Mouse (Mus musculus) G1E (cell line): Measurements from ENCODE around the gene Ntmt1. TPM values are rescaled to one million over a fixed set of nuclear protein-coding genes. Genes with fewer than 3 reads are reported as not detected.

Source experiments
- ATAC-seq: 2 replicates; pipeline ENCODE4 v1.8.0; 2016; ENCODE audit warnings: mild to moderate bottlenecking; ENCODE audit not compliant: insufficient number of reproducible peaks, poor library complexity, low FRiP score, severe bottlenecking; ENCODE audit errors: extremely low read depth
- DNase-seq: peaks from one replicate; pipeline ENCODE4 v3.0.0; 2012; ENCODE audit warnings: low spot score
- H3K27me3 ChIP-seq: 2 replicates; pipeline ENCODE4 v1.6.1; 2012; ENCODE audit warnings: mild to moderate bottlenecking, low read length, inconsistent platforms; ENCODE audit not compliant: insufficient read depth
- H3K36me3 ChIP-seq: replicated peaks from 2 replicates; pipeline ENCODE3; 2012; ENCODE audit warnings: mild to moderate bottlenecking, inconsistent platforms
- H3K4me1 ChIP-seq: 2 replicates; pipeline ENCODE4 v1.6.1; 2012; ENCODE audit warnings: low read depth, low read length, inconsistent platforms, mixed read lengths; ENCODE audit not compliant: insufficient read depth
- H3K4me3 ChIP-seq: 2 replicates; pipeline ENCODE4 v1.5.1; 2012; ENCODE audit warnings: low read depth, mild to moderate bottlenecking, inconsistent platforms, low read length, moderate library complexity, mixed read lengths
- H3K9me3 ChIP-seq: replicated peaks from 2 replicates; pipeline ENCODE4 v1.6.1; 2012; ENCODE audit warnings: inconsistent platforms
- CTCF ChIP-seq: IDR thresholded peaks from 2 replicates; pipeline ENCODE4 v1.5.1; 2012; ENCODE audit warnings: low read depth, low read length, inconsistent platforms, mixed read lengths
- GATA1 ChIP-seq: IDR thresholded peaks from 2 replicates; pipeline ENCODE4 v1.6.1; 2012; ENCODE audit warnings: borderline replicate concordance, low read length, inconsistent platforms, mixed read lengths
- GATA2 ChIP-seq: IDR thresholded peaks from 2 replicates; pipeline ENCODE4 v1.6.1; 2012; ENCODE audit warnings: low read depth, low read length, inconsistent platforms, borderline replicate concordance
- POLR2AphosphoS5 ChIP-seq: IDR thresholded peaks from 2 replicates; pipeline ENCODE4 v1.6.1; 2012; ENCODE audit warnings: low read depth, low read length, inconsistent platforms; ENCODE audit not compliant: insufficient replicate concordance
- TAL1 ChIP-seq: conservative IDR thresholded peaks from 2 replicates; pipeline ENCODE4 v1.6.1; 2012; ENCODE audit warnings: low read depth, low read length, inconsistent platforms, mixed read lengths
- polyA plus RNA-seq: library from polyadenylated mRNA; stranded (reverse); fragments of >175 nt; gene quantifications from 2 replicates; pipeline ENCODE4 v1.2.3, GENCODE M21; 2012
- total RNA-seq, 2 experiments: library from RNA; stranded (forward) in 1 of 2; stranded (reverse) in 1 of 2; fragments of 200-1000 nt in 1 of 2; fragments of >200 nt in 1 of 2; fragmentation: Nextera tagmentation in 1 of 2; gene quantifications; 2 replicates each; pipeline ENCODE4 v1.2.3; 2014 to 2017

The Ntmt1 gene
- total and polyA plus RNA-seq, 3 experiments: 18.9 to 66.9 (median 29.4) TPM

DNA sequence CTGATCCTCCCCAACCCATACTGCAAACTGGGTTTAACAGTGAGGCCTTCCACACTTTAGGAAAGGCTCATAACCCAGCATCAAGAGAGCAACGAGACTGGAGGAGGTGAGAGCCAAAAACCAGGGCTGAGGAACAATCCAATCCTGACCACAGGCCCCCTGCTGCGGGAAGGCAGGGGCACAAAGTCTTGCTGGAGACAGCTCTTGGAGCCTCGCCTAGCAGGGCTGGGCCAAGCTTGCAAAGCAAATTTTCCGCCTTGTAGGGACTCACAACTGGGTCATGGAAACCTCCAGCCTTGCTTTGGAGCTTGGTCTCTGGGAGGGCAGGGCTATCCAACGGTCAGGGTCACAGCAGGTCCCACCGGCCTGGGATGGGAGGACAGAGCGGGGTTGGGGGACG, 63.2 kb downstream of the Ntmt1 start:
- TF ChIP-seq POLR2AphosphoS5 (no peak), TAL1 (no peak), GATA1 (no peak), CTCF (no peak), GATA2 (no peak)
- DNase-seq (no peak), ATAC-seq (no peak)
- Histone ChIP-seq H3K9me3 (no peaks in the 10 kb centered on the region), H3K36me3 (no peaks in the 10 kb centered on the region), H3K4me1 (no peaks in the 10 kb centered on the region), H3K4me3 (no peak overlapping the region), H3K27me3 (peaks cover 14% of the 10 kb centered on the region)

Other genes starting within 250 kb of the Ntmt1 start
- 1.3 TPM in 1 of 2 replicates, not detected in the other for gene Cstad, start 212.8 kb upstream of the Ntmt1 start, total RNA-seq (2014; fragmentation: Nextera tagmentation)
- gene Cstad, start 212.8 kb upstream of the Ntmt1 start, total RNA-seq (2017): 0.76 and 1.6 TPM in 2 replicates
- not detected in 2 replicates for gene Cstad, start 212.8 kb upstream of the Ntmt1 start, polyA plus RNA-seq
- gene 1700001O22Rik, start 4.2 kb upstream of the Ntmt1 start, total RNA-seq (2014; fragmentation: Nextera tagmentation): not detected in 2 replicates
- gene 1700001O22Rik, start 4.2 kb upstream of the Ntmt1 start, total RNA-seq (2017): 0.29 and 0.33 TPM in 2 replicates
- gene 1700001O22Rik, start 4.2 kb upstream of the Ntmt1 start, polyA plus RNA-seq: not detected in 2 replicates
- gene Asb6, start 22.5 kb downstream of the Ntmt1 start, total RNA-seq (2014; fragmentation: Nextera tagmentation): 14.6 and 17.9 TPM in 2 replicates
- 15.2 and 19.3 TPM in 2 replicates for gene Asb6, start 22.5 kb downstream of the Ntmt1 start, total RNA-seq (2017)
- gene Asb6, start 22.5 kb downstream of the Ntmt1 start, polyA plus RNA-seq: 28.4 and 38.8 TPM in 2 replicates
- gene Prrx2, start 27.1 kb downstream of the Ntmt1 start, total RNA-seq (2014; fragmentation: Nextera tagmentation): not detected in 2 replicates
- 0.23 TPM in 1 of 2 replicates, not detected in the other for gene Prrx2, start 27.1 kb downstream of the Ntmt1 start, total RNA-seq (2017)
- gene Prrx2, start 27.1 kb downstream of the Ntmt1 start, polyA plus RNA-seq: not detected in 2 replicates
- not detected in 2 replicates for gene Ptges, start 122.0 kb downstream of the Ntmt1 start, total RNA-seq (2014; fragmentation: Nextera tagmentation)
- 0.11 and 0.12 TPM in 2 replicates for gene Ptges, start 122.0 kb downstream of the Ntmt1 start, total RNA-seq (2017)
- not detected in 2 replicates for gene Ptges, start 122.0 kb downstream of the Ntmt1 start, polyA plus RNA-seq
- gene Tor1b, start 145.1 kb downstream of the Ntmt1 start, total RNA-seq (2014; fragmentation: Nextera tagmentation): 16.5 and 25.6 TPM in 2 replicates
- gene Tor1b, start 145.1 kb downstream of the Ntmt1 start, total RNA-seq (2017): 34.0 and 36.9 TPM in 2 replicates
- gene Tor1b, start 145.1 kb downstream of the Ntmt1 start, polyA plus RNA-seq: 12.4 and 12.5 TPM in 2 replicates
- 31.2 and 33.0 TPM in 2 replicates for gene Tor1a, start 160.1 kb downstream of the Ntmt1 start, total RNA-seq (2014; fragmentation: Nextera tagmentation)
- 45.2 and 47.0 TPM in 2 replicates for gene Tor1a, start 160.1 kb downstream of the Ntmt1 start, total RNA-seq (2017)
- gene Tor1a, start 160.1 kb downstream of the Ntmt1 start, polyA plus RNA-seq: 94.3 and 129 TPM in 2 replicates
- 28.6 and 37.8 TPM in 2 replicates for gene BC005624, start 174.4 kb downstream of the Ntmt1 start, total RNA-seq (2014; fragmentation: Nextera tagmentation)
- gene BC005624, start 174.4 kb downstream of the Ntmt1 start, total RNA-seq (2017): 69.3 and 82.1 TPM in 2 replicates
- gene BC005624, start 174.4 kb downstream of the Ntmt1 start, polyA plus RNA-seq: 17.6 and 30.9 TPM in 2 replicates
- 11.8 and 16.6 TPM in 2 replicates for gene Usp20, start 174.5 kb downstream of the Ntmt1 start, total RNA-seq (2014; fragmentation: Nextera tagmentation)
- 7.0 and 8.2 TPM in 2 replicates for gene Usp20, start 174.5 kb downstream of the Ntmt1 start, total RNA-seq (2017)
- 7.0 and 9.4 TPM in 2 replicates for gene Usp20, start 174.5 kb downstream of the Ntmt1 start, polyA plus RNA-seq